Mouse (Mus musculus): ENCODE measurements at regions not wholly inside any gene's neighbourhood (a gene's known extent, or its start where the extent isn't known, plus 50 kb on each side); places are given as distances from the start of the nearest gene placed in this dataset.

GRCm38 (mm10) chr1:185117711-185118110 lies 86.2 kb upstream of the Rab3gap2 start:
- no peaks in the 10 kb centered on the region for H3K36me3 ChIP-seq (ENCODE audit: control insufficient read depth, insufficient read depth, low read length)
- DNase-seq (ENCODE audit: low spot score): no peak
- no peak overlapping the region for H3K4me3 ChIP-seq (ENCODE audit: low read depth, low read length)
- H3K4me1 ChIP-seq (replicated peaks; ENCODE audit: control insufficient read depth, insufficient read depth, low read length): no peaks in the 10 kb centered on the region
- H3K9me3 ChIP-seq (ENCODE audit: control insufficient read depth, low read length): no peaks in the 10 kb centered on the region
- WGBS: 54% methylated on average over 5 of the region's 5 CpGs
- no peak overlapping the region for H3K9ac ChIP-seq (ENCODE audit: low read depth, low read length)
- no peaks in the 10 kb centered on the region for H3K27me3 ChIP-seq (ENCODE audit: control insufficient read depth, insufficient read depth, low read length)
- H3K4me2 ChIP-seq (replicated peaks; ENCODE audit: low read depth, low read length): no peak overlapping the region
- H3K27ac ChIP-seq (ENCODE audit: low read depth, low read length): no peak overlapping the region
- ATAC-seq (ENCODE audit: low FRiP score): no peak

DNA sequence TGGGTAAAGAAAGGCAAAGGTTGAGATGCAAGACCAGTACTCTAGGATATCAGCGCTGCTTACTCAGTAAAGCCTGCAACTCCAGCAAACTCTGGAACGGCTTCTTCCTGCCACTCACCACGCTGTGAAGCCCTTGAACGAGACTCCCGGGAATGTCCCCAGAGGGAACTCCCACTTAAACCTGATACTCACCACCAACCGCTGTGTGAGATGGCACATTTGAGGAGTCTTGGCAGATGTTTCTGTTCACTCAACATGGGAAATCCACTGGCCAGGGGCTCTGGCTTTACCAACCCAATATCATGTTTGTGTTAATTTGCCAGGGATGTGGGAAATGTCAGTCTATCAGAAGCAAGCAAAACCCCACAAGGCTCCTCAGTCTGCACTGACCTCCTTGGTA lies 90.2 kb upstream of the Rab3gap2 start:
- DNase-seq (ENCODE audit: low spot score): no peak
- Histone ChIP-seq H3K4me3 (ENCODE audit: low read depth, low read length) (no peak overlapping the region), H3K27ac (ENCODE audit: low read depth, low read length) (no peak overlapping the region), H3K9ac (ENCODE audit: low read depth, low read length) (no peak overlapping the region), H3K27me3 (ENCODE audit: control insufficient read depth, insufficient read depth, low read length) (no peaks in the 10 kb centered on the region), H3K4me1 (replicated peaks; ENCODE audit: control insufficient read depth, insufficient read depth, low read length) (no peaks in the 10 kb centered on the region), H3K9me3 (ENCODE audit: control insufficient read depth, low read length) (no peaks in the 10 kb centered on the region), H3K4me2 (replicated peaks; ENCODE audit: low read depth, low read length) (no peak overlapping the region), H3K36me3 (ENCODE audit: control insufficient read depth, insufficient read depth, low read length) (no peaks in the 10 kb centered on the region)
- WGBS: 73% methylated on average over 6 of the region's 6 CpGs
- ATAC-seq (ENCODE audit: low FRiP score): no peak

GRCm38 (mm10) chr1:185112017-185112399 lies 91.9 kb upstream of the Rab3gap2 start:
- H3K4me2 ChIP-seq (replicated peaks; ENCODE audit: low read depth, low read length): no peak overlapping the region
- no peak overlapping the region for H3K4me3 ChIP-seq (ENCODE audit: low read depth, low read length)
- 75% methylated on average over 4 of the region's 4 CpGs for WGBS
- no peaks in the 10 kb centered on the region for H3K36me3 ChIP-seq (ENCODE audit: control insufficient read depth, insufficient read depth, low read length)
- DNase-seq (ENCODE audit: low spot score): no peak
- no peaks in the 10 kb centered on the region for H3K4me1 ChIP-seq (replicated peaks; ENCODE audit: control insufficient read depth, insufficient read depth, low read length)
- no peak overlapping the region for H3K9ac ChIP-seq (ENCODE audit: low read depth, low read length)
- ATAC-seq (ENCODE audit: low FRiP score): no peak
- no peaks in the 10 kb centered on the region for H3K27me3 ChIP-seq (ENCODE audit: control insufficient read depth, insufficient read depth, low read length)
- no peak overlapping the region for H3K27ac ChIP-seq (ENCODE audit: low read depth, low read length)
- H3K9me3 ChIP-seq (ENCODE audit: control insufficient read depth, low read length): no peaks in the 10 kb centered on the region

DNA sequence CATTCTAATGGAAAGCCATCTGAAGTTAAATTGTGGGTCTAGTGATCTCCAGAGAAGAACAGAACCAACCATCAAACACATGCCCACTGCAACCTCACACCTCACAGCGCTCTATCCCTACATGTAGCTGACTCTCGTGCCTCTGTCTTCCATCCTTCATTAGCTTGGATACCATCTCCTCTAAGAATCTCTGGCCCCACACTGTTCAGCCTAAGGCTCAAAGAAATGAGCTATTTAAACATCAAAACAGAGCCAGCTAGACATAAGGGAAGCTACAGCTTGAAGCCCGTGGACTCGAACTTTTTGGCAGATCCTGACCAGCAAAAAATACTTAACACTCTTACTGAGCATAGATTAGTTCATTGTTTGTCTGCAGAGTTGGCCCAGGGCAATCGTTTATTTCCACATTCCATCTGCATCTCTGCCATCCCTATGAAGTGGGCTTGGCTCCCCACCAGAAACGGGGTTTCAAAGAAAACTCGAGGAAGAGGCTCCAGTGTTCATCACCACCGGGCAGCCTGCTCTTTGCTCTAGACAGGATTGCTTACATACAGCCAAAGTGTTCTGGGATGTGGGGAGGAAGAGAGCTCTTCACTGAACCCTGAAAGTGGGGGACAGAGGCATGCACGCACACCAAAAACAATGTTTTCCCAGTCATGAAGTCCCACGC lies 92.4 kb upstream of the Rab3gap2 start:
- no peak overlapping the region for H3K9ac ChIP-seq (ENCODE audit: low read depth, low read length)
- DNase-seq (ENCODE audit: low spot score) (no peak), ATAC-seq (ENCODE audit: low FRiP score) (no peak)
- no peak overlapping the region for H3K4me2 ChIP-seq (replicated peaks; ENCODE audit: low read depth, low read length)
- H3K36me3 ChIP-seq (ENCODE audit: control insufficient read depth, insufficient read depth, low read length): no peaks in the 10 kb centered on the region
- H3K27me3 ChIP-seq (ENCODE audit: control insufficient read depth, insufficient read depth, low read length): no peaks in the 10 kb centered on the region
- H3K4me3 ChIP-seq (ENCODE audit: low read depth, low read length): no peak overlapping the region
- 87% methylated on average over 10 of the region's 10 CpGs for WGBS
- H3K4me1 ChIP-seq (replicated peaks; ENCODE audit: control insufficient read depth, insufficient read depth, low read length): no peaks in the 10 kb centered on the region
- H3K9me3 ChIP-seq (ENCODE audit: control insufficient read depth, low read length): no peaks in the 10 kb centered on the region
- H3K27ac ChIP-seq (ENCODE audit: low read depth, low read length): no peak overlapping the region

- H3K36me3 ChIP-seq (ENCODE audit: control insufficient read depth, insufficient read depth, low read length): no peaks in the 10 kb centered on the region
- no peak overlapping the region for H3K27ac ChIP-seq (ENCODE audit: low read depth, low read length)
- H3K9ac ChIP-seq (ENCODE audit: low read depth, low read length): no peak overlapping the region
- ATAC-seq (ENCODE audit: low FRiP score): no peak; the same call in 1 of the 2 replicates
- no peaks in the 10 kb centered on the region for H3K4me1 ChIP-seq (replicated peaks; ENCODE audit: control insufficient read depth, insufficient read depth, low read length)
- no peak overlapping the region for H3K4me3 ChIP-seq (ENCODE audit: low read depth, low read length)
- no peak overlapping the region for H3K4me2 ChIP-seq (replicated peaks; ENCODE audit: low read depth, low read length)
- no peaks in the 10 kb centered on the region for H3K9me3 ChIP-seq (ENCODE audit: control insufficient read depth, low read length)
- 39% methylated on average over 7 of the region's 7 CpGs for WGBS
- H3K27me3 ChIP-seq (ENCODE audit: control insufficient read depth, insufficient read depth, low read length): no peaks in the 10 kb centered on the region
- DNase-seq (ENCODE audit: low spot score): peak; percentile 17
Measured at GRCm38 (mm10) chr1:185104945-185105884, 98.7 kb upstream of the Rab3gap2 start.

GRCm38 (mm10) chr1:185103803-185104202 lies 100.1 kb upstream of the Rab3gap2 start:
- 91% methylated on average over 4 of the region's 4 CpGs for WGBS
- Histone ChIP-seq H3K27me3 (ENCODE audit: control insufficient read depth, insufficient read depth, low read length) (no peaks in the 10 kb centered on the region), H3K4me1 (replicated peaks; ENCODE audit: control insufficient read depth, insufficient read depth, low read length) (0 out of 2 replicates have a peak, but pooled peaks cover 4% of the 10 kb centered on the region), H3K4me3 (ENCODE audit: low read depth, low read length) (no peak overlapping the region), H3K9ac (ENCODE audit: low read depth, low read length) (no peak overlapping the region), H3K36me3 (ENCODE audit: control insufficient read depth, insufficient read depth, low read length) (no peaks in the 10 kb centered on the region), H3K4me2 (replicated peaks; ENCODE audit: low read depth, low read length) (no peak overlapping the region), H3K9me3 (ENCODE audit: control insufficient read depth, low read length) (no peaks in the 10 kb centered on the region), H3K27ac (ENCODE audit: low read depth, low read length) (no peak overlapping the region)
- DNase-seq (ENCODE audit: low spot score) (no peak), ATAC-seq (ENCODE audit: low FRiP score) (no peak)

DNA sequence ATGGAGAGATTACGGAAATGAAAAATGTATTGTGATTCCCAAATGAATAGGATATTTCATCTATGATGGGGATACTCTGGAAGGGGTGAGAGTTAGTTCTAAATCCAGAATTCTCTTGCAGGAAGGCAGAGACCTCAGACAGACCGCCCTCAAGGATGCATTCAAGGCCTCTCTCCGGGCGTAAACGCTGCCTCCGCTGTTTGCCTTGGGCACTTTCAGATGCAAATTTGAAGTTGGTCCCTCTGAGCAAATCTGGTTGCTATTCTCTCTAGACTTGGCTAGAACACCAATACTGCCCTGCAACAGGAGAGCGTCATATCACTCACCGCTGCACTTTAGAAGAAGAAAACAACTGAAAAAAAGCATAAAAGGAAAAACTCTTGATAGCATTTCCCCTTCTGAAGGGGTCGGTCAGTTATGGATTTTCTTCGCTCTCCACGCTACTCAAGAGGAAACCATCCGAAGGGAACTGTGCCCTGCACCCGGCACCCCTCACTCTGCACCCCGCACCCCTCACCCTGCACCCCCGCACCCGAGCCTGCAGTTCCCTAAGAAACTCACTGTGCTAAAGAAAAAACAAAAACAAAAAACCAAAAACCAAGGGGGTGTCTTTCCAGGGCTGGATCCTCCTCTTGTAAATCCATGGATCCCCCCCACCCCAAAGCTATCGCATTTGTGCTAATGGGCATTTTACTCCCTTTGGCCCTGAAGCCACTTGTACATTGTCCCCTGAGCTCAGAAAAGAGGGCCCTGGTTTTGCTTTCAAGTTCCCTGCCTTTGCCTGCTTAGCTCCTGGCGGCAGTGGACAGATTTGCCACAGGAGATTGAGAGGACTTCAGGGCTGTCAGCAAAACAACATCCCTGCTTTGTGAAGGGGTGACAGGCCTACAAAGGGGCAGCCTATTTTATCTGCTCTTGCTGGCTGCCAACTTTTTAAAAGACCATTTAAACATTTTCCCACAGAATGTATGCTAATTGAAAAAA lies 99.9 kb upstream of the Mark1 start:
- Histone ChIP-seq H3K9ac (ENCODE audit: low read depth, low read length) (no peak overlapping the region), H3K4me1 (replicated peaks; ENCODE audit: control insufficient read depth, insufficient read depth, low read length) (0 out of 2 replicates have a peak, but pooled peaks cover 7% of the 10 kb centered on the region), H3K4me2 (replicated peaks; ENCODE audit: low read depth, low read length) (0 out of 2 replicates have a peak overlapping the region, but pooled peaks have one; percentile 19), H3K9me3 (ENCODE audit: control insufficient read depth, low read length) (no peaks in the 10 kb centered on the region), H3K27me3 (ENCODE audit: control insufficient read depth, insufficient read depth, low read length) (no peaks in the 10 kb centered on the region), H3K36me3 (ENCODE audit: control insufficient read depth, insufficient read depth, low read length) (no peaks in the 10 kb centered on the region), H3K27ac (ENCODE audit: low read depth, low read length) (no peak overlapping the region), H3K4me3 (ENCODE audit: low read depth, low read length) (no peak overlapping the region)
- WGBS: 12% methylated on average over 18 of the region's 18 CpGs
- DNase-seq (ENCODE audit: low spot score) (peak; percentile 53), ATAC-seq (ENCODE audit: low FRiP score) (0 out of 2 replicates have a peak, but pooled peaks have one; percentile 31)
